Mouse (Mus musculus) limb, embryonic 14.5 days (tissue): ENCODE results near the gene Nub1. TPM values are rescaled to one million over a fixed set of nuclear protein-coding genes. Genes with fewer than 3 reads are reported as not detected.

Experiments used
- ATAC-seq: fragments of 200-750 bp; cut with Nextera tagmentation; 2 replicates; pipeline ENCODE4 v1.8.0; 2017; ENCODE audit warnings: low read depth, moderate number of reproducible peaks, moderate TSS enrichment; ENCODE audit not compliant: low FRiP score
- DNase-seq: peaks from one replicate; pipeline ENCODE4 v3.0.0-alpha.2; 2015; ENCODE audit warnings: low spot score
- H3K27ac ChIP-seq: fragments of 300-500 bp; sonication (generic); replicated peaks from 2 replicates; pipeline ENCODE4 v1.5.1; 2014; ENCODE audit warnings: low read depth, mild to moderate bottlenecking, low read length, moderate library complexity, mixed read lengths
- H3K27me3 ChIP-seq: fragments of 300-500 bp; sonication (generic); 2 replicates; pipeline ENCODE4 v1.6.1; 2014; ENCODE audit warnings: low read length, mixed read lengths; ENCODE audit not compliant: control insufficient read depth, insufficient read depth
- H3K36me3 ChIP-seq: fragments of 300-500 bp; sonication (generic); 2 replicates; pipeline ENCODE4 v1.6.1; 2014; ENCODE audit warnings: mild to moderate bottlenecking, low read length, moderate library complexity, mixed read lengths; ENCODE audit not compliant: control insufficient read depth, insufficient read depth
- H3K4me1 ChIP-seq: fragments of 300-500 bp; sonication (generic); 2 replicates; pipeline ENCODE4 v1.6.1; 2014; ENCODE audit warnings: antibody characterized with exemption, low read length, mixed read lengths; ENCODE audit not compliant: control insufficient read depth, insufficient read depth
- H3K4me2 ChIP-seq: fragments of 300-500 bp; sonication (generic); replicated peaks from 2 replicates; pipeline ENCODE4 v1.6.1; 2014; ENCODE audit warnings: low read depth, mild to moderate bottlenecking, low read length, moderate library complexity; ENCODE audit not compliant: severe bottlenecking
- H3K4me3 ChIP-seq: fragments of 300-500 bp; sonication (generic); replicated peaks from 2 replicates; pipeline ENCODE4 v1.5.1; 2014; ENCODE audit warnings: low read length
- H3K9ac ChIP-seq: fragments of 300-500 bp; sonication (generic); 2 replicates; pipeline ENCODE4 v1.6.1; 2014; ENCODE audit warnings: mild to moderate bottlenecking, low read depth, low read length, moderate library complexity; ENCODE audit not compliant: severe bottlenecking
- H3K9me3 ChIP-seq: fragments of 300-500 bp; sonication (generic); 2 replicates; pipeline ENCODE4 v1.6.1; 2016; ENCODE audit warnings: low read length; ENCODE audit not compliant: control insufficient read depth
- POLR2A ChIP-seq: fragments of 200-500 bp; IDR thresholded peaks from 2 replicates; pipeline ENCODE4 v1.8.0; 2012; ENCODE audit warnings: inconsistent platforms, mild to moderate bottlenecking, moderate library complexity, borderline replicate concordance; ENCODE audit not compliant: insufficient read depth, insufficient read length; ENCODE audit errors: extremely low read depth
- WGBS: fragments of 180-500 bp; shearing (Covaris S2); extraction: QIAGEN DNeasy Blood & Tissue Kit; methylation state at CpG from one replicate; pipeline ENCODE4 v1.1.7; 2014; 5-methylcytosine and 5-hydroxymethylcytosine counted together
- polyA plus RNA-seq, 2 experiments: library from polyadenylated mRNA; depleted of rRNA in 1 of 2; stranded (reverse) in 1 of 2; unstranded in 1 of 2; fragments of >200 nt; fragmentation: Nextera tagmentation in 1 of 2; extraction: Ambion mirVana in 1 of 2; gene quantifications; 2 replicates each; pipeline versions ENCODE4 v1.2.1 to v1.2.3; 2012 to 2014

The Nub1 gene
- polyA plus RNA-seq, 2 experiments = 33.4 to 39.4 TPM

- Histone ChIP-seq H3K27ac (no peak overlapping the region), H3K9me3 (no peaks in the 10 kb centered on the region), H3K4me3 (no peak overlapping the region), H3K9ac (no peak overlapping the region), H3K4me1 (no peaks in the 10 kb centered on the region), H3K4me2 (no peak overlapping the region), H3K27me3 (no peaks in the 10 kb centered on the region), H3K36me3 (peaks cover 95% of the 10 kb centered on the region)
- no peak for TF ChIP-seq POLR2A
- DNase-seq = no peak
- ATAC-seq = no peak
- 75% methylated on average over 3 of the region's 3 CpGs for WGBS
These were observed 11.4 kb downstream of the Nub1 start for GRCm38 (mm10) chr5:24696704-24697103.

DNA sequence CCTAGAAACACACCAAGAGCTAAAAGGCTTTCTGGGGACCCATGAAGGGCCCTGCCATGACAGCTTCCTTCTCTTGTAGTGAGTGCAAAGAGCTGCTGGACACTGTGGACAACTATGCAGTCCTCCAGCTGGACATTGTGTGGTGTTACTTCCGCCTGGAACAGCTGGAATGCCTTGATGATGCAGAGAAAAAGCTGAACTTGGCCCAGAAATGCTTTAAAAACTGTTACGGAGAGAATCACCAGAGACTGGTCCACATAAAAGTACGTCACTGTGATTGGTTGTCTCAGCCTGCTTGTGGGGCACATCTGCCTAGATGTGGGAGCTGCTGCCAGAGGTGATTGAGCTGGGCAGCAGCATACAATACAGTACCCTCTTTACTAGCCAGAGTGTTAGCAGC, 15.9 kb downstream of the Nub1 start:
- H3K9ac ChIP-seq = no peak overlapping the region
- H3K27me3 ChIP-seq = no peaks in the 10 kb centered on the region
- no peaks in the 10 kb centered on the region for H3K9me3 ChIP-seq
- no peak overlapping the region for H3K4me2 ChIP-seq
- no peak overlapping the region for H3K27ac ChIP-seq
- no peak for TF ChIP-seq POLR2A
- ATAC-seq (no peak), DNase-seq (no peak)
- H3K4me1 ChIP-seq = no peaks in the 10 kb centered on the region
- 78% methylated on average over 3 of the region's 3 CpGs for WGBS
- H3K36me3 ChIP-seq = peaks cover 99% of the 10 kb centered on the region
- H3K4me3 ChIP-seq = no peak overlapping the region

- no peak for DNase-seq
- H3K4me1 ChIP-seq = no peaks in the 10 kb centered on the region
- H3K4me3 ChIP-seq = no peak overlapping the region
- no peak overlapping the region for H3K4me2 ChIP-seq
- 0 out of 2 replicates have a peak, but pooled peaks have one; percentile 21 for ATAC-seq
- H3K9ac ChIP-seq = no peak overlapping the region
- WGBS = 94% methylated on average over 8 of the region's 8 CpGs
- no peak overlapping the region for H3K27ac ChIP-seq
- no peaks in the 10 kb centered on the region for H3K27me3 ChIP-seq
- no peak for TF ChIP-seq POLR2A
- peaks cover 100% of the 10 kb centered on the region for H3K36me3 ChIP-seq
- H3K9me3 ChIP-seq = no peaks in the 10 kb centered on the region
These were observed 19.3 kb downstream of the Nub1 start for GRCm38 (mm10) chr5:24704615-24705014.

- H3K36me3 ChIP-seq = peaks cover 97% of the 10 kb centered on the region
- no peak overlapping the region for H3K27ac ChIP-seq
- DNase-seq = no peak
- WGBS = 77% methylated on average over 2 of the region's 2 CpGs
- no peaks in the 10 kb centered on the region for H3K4me1 ChIP-seq
- no peak overlapping the region for H3K4me3 ChIP-seq
- no peaks in the 10 kb centered on the region for H3K27me3 ChIP-seq
- no peak overlapping the region for H3K9ac ChIP-seq
- no peak for TF ChIP-seq POLR2A
- peaks cover 4% of the 10 kb centered on the region; the same call in 1 of the 2 replicates for H3K9me3 ChIP-seq
- ATAC-seq = no peak
- H3K4me2 ChIP-seq = no peak overlapping the region
These were observed 24.6 kb downstream of the Nub1 start for GRCm38 (mm10) chr5:24709962-24710361.

DNA sequence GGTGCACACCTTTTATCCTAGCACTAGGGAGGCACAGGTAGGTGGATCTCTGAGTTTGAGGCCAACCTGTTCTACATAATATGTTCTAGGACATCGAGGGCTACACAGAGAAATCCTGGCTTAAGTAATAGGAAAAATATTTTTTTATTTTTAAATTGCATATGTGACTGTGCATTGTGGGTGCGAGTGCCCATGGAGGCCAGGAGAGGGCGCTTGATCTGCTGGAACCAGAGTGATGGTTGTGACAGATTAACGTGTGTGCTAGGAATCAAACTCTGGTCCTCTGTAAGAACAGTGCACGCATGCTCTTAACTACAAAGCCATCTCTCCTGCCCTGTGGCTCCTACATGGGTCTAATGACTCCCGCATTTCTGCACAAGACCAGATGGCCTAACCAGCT, 26.3 kb downstream of the Nub1 start:
- Histone ChIP-seq H3K36me3 (peaks cover 94% of the 10 kb centered on the region), H3K27ac (no peak overlapping the region)
- WGBS = 90% methylated on average over 6 of the region's 6 CpGs

DNA sequence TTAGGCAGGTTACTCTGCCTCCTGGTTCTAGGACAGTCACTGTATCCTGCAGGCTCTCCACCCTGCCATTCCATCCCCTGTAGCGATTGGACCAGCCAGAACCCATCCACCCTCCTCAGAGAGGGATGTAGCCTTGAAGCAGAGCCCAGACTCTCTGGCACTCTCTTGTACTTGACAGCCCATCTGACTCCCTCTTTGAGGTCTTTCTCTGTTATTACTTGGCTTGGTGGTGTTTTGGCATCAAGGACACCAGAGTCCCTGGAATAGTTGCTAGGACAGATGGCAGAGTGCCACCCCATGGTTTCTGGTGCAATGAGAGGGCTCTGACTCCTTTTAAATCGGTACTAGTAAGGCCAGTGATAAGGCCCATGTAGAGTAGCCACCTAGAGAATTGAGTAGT, 27.9 kb downstream of the Nub1 start:
- Histone ChIP-seq H3K27ac (no peak overlapping the region), H3K4me3 (no peak overlapping the region), H3K4me2 (no peak overlapping the region), H3K4me1 (no peaks in the 10 kb centered on the region), H3K36me3 (peaks cover 91% of the 10 kb centered on the region), H3K9ac (no peak overlapping the region), H3K27me3 (no peaks in the 10 kb centered on the region), H3K9me3 (peaks cover 4% of the 10 kb centered on the region; the same call in 1 of the 2 replicates)
- 76% methylated on average over 2 of the region's 2 CpGs for WGBS
- DNase-seq = no peak
- TF ChIP-seq POLR2A = no peak
- ATAC-seq = no peak

More for the DNA sequence above, 26.3 kb downstream of the Nub1 start:
- Histone ChIP-seq H3K4me2 (no peak overlapping the region), H3K9me3 (peaks cover 4% of the 10 kb centered on the region; the same call in 1 of the 2 replicates), H3K4me1 (no peaks in the 10 kb centered on the region), H3K27me3 (no peaks in the 10 kb centered on the region), H3K4me3 (no peak overlapping the region), H3K9ac (no peak overlapping the region)
- DNase-seq (no peak), ATAC-seq (no peak)
- no peak for TF ChIP-seq POLR2A
